Mouse (Mus musculus) erythroblast, adult 5-6 weeks (primary cell): ENCODE results near the gene Unc13b. TPM values are rescaled to one million over a fixed set of nuclear protein-coding genes. Genes with fewer than 3 reads are reported as not detected.

ENCODE experiments used
- ATAC-seq: replicated peaks from 2 replicates; pipeline ENCODE4 v1.8.0; 2016; ENCODE audit warnings: moderate number of reproducible peaks, mild to moderate bottlenecking, moderate TSS enrichment, inconsistent platforms; ENCODE audit not compliant: poor library complexity, low FRiP score, severe bottlenecking
- total RNA-seq, 2 experiments: library from RNA; stranded (forward) in 1 of 2; stranded (reverse) in 1 of 2; fragments of 150-400 nt in 1 of 2; fragments of 200-764, 138-1000 nt in 1 of 2; gene quantifications; 2 replicates each; pipeline versions ENCODE4 v1.2.3 to v1.2.4; 2015 to 2017; ENCODE audit warnings: low replicate concordance in 2 of 2

Gene Unc13b
- total RNA-seq, 2 experiments from 2014 or later, result not detected

DNA sequence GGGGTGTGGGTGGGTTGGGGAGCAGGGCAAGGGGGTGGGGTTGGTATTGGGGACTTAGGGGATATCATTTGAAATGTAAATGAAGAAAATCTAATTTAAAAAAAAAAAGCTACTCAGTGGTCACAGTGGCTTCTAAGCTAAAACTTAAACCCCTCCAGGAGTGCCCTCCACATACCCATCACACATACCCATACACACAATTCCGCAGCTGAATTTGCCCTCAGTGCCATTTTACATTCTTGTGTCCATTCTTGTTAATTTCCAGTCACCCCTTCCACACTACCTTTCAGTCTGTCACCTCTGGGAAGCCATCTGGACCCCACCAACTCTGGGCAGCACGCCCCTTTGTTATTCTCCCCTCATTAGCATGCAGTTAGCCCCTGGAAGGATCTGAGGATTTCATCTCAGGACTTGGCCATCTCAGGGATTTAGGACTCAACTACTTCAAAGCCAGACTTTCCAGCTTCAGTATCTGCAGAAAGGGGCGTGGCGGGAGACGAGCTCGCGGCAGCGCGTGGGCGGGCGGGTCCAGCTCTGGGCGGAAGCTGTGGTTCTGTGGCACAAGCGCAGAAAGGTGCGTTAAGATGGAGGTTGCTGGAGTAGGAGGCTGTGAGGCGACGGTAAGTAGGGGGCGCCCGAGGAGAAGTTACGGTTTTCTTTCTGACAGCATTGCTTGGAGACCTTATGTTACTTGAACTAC is 208.0 kb downstream of the Unc13b start, which contains the start of gene Atp8b5:
TSS of gene Atp8b5 (plus strand) at position 537 of the 700 bp plus-strand sequence.
- 0 out of 2 replicates have a peak, but pooled peaks have one; percentile 49 for ATAC-seq

DNA sequence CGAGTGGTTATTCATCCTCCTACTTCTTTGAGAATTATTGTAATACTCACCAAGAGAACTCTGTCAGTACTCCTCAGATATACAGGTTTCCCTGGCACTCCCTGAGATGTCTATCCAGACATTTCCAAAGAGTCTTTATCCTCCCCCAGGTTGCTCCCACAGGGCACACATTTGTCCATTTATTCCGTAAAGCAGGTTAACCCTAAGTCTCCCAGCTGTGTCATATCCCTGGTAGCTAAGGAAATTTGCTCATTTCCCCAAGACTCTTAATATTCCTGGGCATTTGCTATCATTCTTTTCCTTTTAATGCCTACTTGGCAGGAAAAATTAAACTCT is 208.5 kb downstream of the Unc13b start:
- ATAC-seq, result no peak

DNA sequence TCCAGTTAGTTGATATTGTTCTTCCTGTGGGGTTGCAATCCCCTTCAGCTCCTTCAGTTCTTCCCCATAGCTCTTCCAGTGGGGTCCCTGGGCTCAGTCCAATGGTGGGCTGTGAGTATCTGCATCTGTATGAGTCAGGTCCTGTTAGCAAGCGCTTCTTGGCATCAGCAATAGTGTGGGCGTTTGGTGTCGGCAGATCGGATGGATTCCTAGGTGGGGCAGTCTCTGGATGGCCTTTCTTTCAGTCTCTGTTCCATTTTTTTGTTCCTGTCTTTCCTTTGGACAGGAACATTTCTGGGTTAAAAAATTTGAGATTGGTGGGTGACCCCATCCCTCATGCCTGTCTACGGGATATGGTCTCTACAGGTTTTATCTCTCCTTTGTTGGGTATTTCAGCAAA is 226.7 kb downstream of the Unc13b start:
- ATAC-seq, result no peak

DNA sequence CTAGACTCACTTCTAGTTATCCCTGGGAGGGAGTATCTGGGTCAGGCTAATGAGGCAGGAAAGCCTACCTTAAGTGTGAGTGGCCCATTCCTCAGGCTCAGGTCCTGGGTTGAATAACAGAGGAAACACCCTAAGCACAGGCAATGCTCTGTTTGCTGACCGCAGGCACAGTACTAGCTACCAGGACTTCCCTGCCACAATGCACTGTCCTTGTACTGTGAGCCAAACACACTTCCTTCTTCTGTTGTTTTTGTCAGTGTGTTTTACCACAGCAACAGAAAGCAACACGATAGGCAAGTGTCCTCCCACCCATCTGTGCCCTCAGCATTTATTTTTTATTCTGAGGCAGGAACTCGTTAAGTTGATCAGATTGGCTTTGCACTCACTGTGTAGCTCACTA is 228.6 kb downstream of the Unc13b start:
- no peak for ATAC-seq

DNA sequence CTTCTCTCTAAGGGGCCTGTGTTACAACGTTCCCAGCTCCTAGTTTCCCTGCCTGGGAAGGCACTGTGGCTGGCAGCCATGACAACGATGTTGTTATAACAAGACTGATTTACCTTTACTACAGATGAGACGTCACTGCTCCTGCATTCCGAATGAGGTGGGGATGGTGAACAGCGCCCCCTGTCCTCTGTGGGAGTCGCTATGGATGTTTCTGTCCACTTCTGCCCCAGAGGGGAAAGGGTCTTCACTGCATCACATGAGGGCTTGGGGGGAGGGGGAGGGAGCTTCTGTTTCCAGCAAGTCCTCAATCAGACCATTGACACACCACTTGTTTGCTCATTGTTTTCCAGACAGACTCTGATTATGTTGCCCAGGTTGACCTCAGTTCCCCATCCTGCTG is 235.2 kb downstream of the Unc13b start:
- ATAC-seq, result no peak

DNA sequence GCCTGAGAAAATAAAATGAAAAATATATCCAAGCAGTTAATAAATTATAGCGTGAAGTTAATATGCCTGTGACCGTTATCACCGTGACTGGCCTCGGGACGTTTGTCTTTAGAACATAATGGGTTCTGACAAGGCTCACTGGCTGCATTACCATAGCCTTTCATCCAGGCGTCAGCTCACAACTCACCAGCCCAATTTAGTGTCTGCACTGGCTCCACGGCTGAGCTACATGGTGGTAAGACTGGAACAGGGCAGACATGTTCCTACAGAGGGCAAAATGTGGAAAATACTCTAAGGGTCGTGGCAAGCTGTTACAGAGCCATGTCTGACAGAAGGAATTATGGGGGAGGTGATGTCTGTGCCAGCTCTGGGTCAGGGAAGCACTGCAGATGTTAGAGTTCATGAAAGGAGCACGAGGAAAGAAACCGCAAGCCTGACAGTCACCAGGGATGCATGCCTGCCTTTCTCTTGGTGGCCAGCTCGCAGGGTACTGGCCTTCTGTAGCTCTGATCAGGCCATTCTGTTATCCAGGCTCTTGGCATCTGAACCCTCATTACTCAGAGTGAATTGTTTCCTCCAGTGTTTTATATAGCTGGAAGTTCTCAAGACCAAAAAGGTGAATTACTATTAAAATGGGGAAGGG is 251.1 kb downstream of the Unc13b start:
- no peak for ATAC-seq

Other genes starting within 250 kb of the Unc13b start
- gene Fam205a1, start 205.1 kb upstream of the Unc13b start, total RNA-seq (2015; ENCODE audit: low replicate concordance), result 3.8 and 4.0 TPM in 2 replicates
- 1.8 and 2.6 TPM in 2 replicates for gene Fam205a1, start 205.1 kb upstream of the Unc13b start, total RNA-seq (2017; ENCODE audit: low replicate concordance)
- not detected in 2 replicates for gene Gm12394, start 202.2 kb upstream of the Unc13b start, total RNA-seq (2015; ENCODE audit: low replicate concordance)
- gene Gm12394, start 202.2 kb upstream of the Unc13b start, total RNA-seq (2017; ENCODE audit: low replicate concordance), result not detected in 2 replicates
- not detected in 2 replicates for gene Fam205c, start 184.7 kb upstream of the Unc13b start, total RNA-seq (2015; ENCODE audit: low replicate concordance)
- gene Fam205c, start 184.7 kb upstream of the Unc13b start, total RNA-seq (2017; ENCODE audit: low replicate concordance), result 0.56 TPM in 1 of 2 replicates, not detected in the other
- not detected in 2 replicates for gene Phf24, start 142.3 kb upstream of the Unc13b start, total RNA-seq (2015; ENCODE audit: low replicate concordance)
- 1.7 and 5.8 TPM in 2 replicates for gene Phf24, start 142.3 kb upstream of the Unc13b start, total RNA-seq (2017; ENCODE audit: low replicate concordance)
- 7.9 TPM in 1 of 2 replicates, not detected in the other for gene Dnajb5, start 109.1 kb upstream of the Unc13b start, total RNA-seq (2015; ENCODE audit: low replicate concordance)
- gene Dnajb5, start 109.1 kb upstream of the Unc13b start, total RNA-seq (2017; ENCODE audit: low replicate concordance), result 0.14 TPM in 1 of 2 replicates, not detected in the other
- gene 1700022I11Rik, start 89.3 kb upstream of the Unc13b start, total RNA-seq (2015; ENCODE audit: low replicate concordance), result not detected in 2 replicates
- 5.3 TPM in 1 of 2 replicates, not detected in the other for gene 1700022I11Rik, start 89.3 kb upstream of the Unc13b start, total RNA-seq (2017; ENCODE audit: low replicate concordance)
- 71.9 and 85.5 TPM in 2 replicates for gene Vcp, start 58.4 kb upstream of the Unc13b start, total RNA-seq (2015; ENCODE audit: low replicate concordance)
- gene Vcp, start 58.4 kb upstream of the Unc13b start, total RNA-seq (2017; ENCODE audit: low replicate concordance), result 149 and 153 TPM in 2 replicates
- 1.7 and 8.6 TPM in 2 replicates for gene Fancg, start 48.4 kb upstream of the Unc13b start, total RNA-seq (2015; ENCODE audit: low replicate concordance)
- gene Fancg, start 48.4 kb upstream of the Unc13b start, total RNA-seq (2017; ENCODE audit: low replicate concordance), result 11.8 and 17.6 TPM in 2 replicates
- 4.8 and 24.2 TPM in 2 replicates for gene Pigo, start 33.1 kb upstream of the Unc13b start, total RNA-seq (2015; ENCODE audit: low replicate concordance)
- 8.8 and 10.2 TPM in 2 replicates for gene Pigo, start 33.1 kb upstream of the Unc13b start, total RNA-seq (2017; ENCODE audit: low replicate concordance)
- 38.6 and 40.1 TPM in 2 replicates for gene Stoml2, start 27.2 kb upstream of the Unc13b start, total RNA-seq (2015; ENCODE audit: low replicate concordance)
- 53.4 and 59.0 TPM in 2 replicates for gene Stoml2, start 27.2 kb upstream of the Unc13b start, total RNA-seq (2017; ENCODE audit: low replicate concordance)
- 177 and 182 TPM in 2 replicates for gene Fam214b, start 12.7 kb upstream of the Unc13b start, total RNA-seq (2015; ENCODE audit: low replicate concordance)
- gene Fam214b, start 12.7 kb upstream of the Unc13b start, total RNA-seq (2017; ENCODE audit: low replicate concordance), result 191 and 193 TPM in 2 replicates
- not detected in 2 replicates for gene Atp8b5, start 208.2 kb downstream of the Unc13b start, total RNA-seq (2015; ENCODE audit: low replicate concordance)
- gene Atp8b5, start 208.2 kb downstream of the Unc13b start, total RNA-seq (2017; ENCODE audit: low replicate concordance), result 2.0 TPM in 1 of 2 replicates, not detected in the other